Mouse (Mus musculus) olfactory bulb, adult 2 months (tissue): Measurements from ENCODE around the gene Crebbp.

ENCODE experiments used
- CTCF ChIP-seq: fragments of 200-500 bp; IDR thresholded peaks from 2 replicates; pipeline ENCODE4 v1.5.1; 2012; ENCODE audit warnings: low read depth, mild to moderate bottlenecking, low read length, moderate library complexity; ENCODE audit not compliant: insufficient read depth
- POLR2A ChIP-seq: fragments of 200-500 bp; IDR thresholded peaks from 2 replicates; pipeline ENCODE4 v1.6.1; 2012; ENCODE audit warnings: mild to moderate bottlenecking, low read depth, low read length, moderate library complexity; ENCODE audit not compliant: insufficient read depth

- no peak for TF ChIP-seq POLR2A
- no peak for TF ChIP-seq CTCF
Measured at GRCm38 (mm10) chr16:4037690-4038089, 176.1 kb downstream of the Crebbp start.
